Mouse (Mus musculus) liver, adult 2 months (tissue): Measurements from ENCODE around the gene Rap1gap.

ENCODE experiments used
- CTCF ChIP-seq: fragments of 200-500 bp; IDR thresholded peaks from 2 replicates; pipeline ENCODE4 v1.5.1; 2011; ENCODE audit warnings: low read depth, low read length, control low read depth
- POLR2A ChIP-seq: fragments of 200-500 bp; IDR thresholded peaks from 2 replicates; pipeline ENCODE4 v1.6.1; 2011; ENCODE audit warnings: low read length, control low read depth; ENCODE audit not compliant: insufficient read depth; ENCODE audit errors: extremely low read depth

GRCm38 (mm10) chr4:137719378-137720077 is 55.0 kb downstream of the Rap1gap start:
- TF ChIP-seq POLR2A (no peak), CTCF (no peak)
